Mouse (Mus musculus) gastrocnemius, postnatal 10 days (tissue): ENCODE measurements around the gene Urod. TPM values are rescaled to one million over a fixed set of nuclear protein-coding genes. Genes with fewer than 3 reads are reported as not detected.

Experiments
- DNase-seq: peaks from one replicate; pipeline ENCODE4 v3.0.0; 2021; ENCODE audit warnings: mixed read lengths
- long read RNA-seq, 2 experiments: library from polyadenylated mRNA; stranded (forward); transcript quantifications; one replicate each; pipeline ENCODE4 v2.0.0; 2021
- total RNA-seq, 2 experiments: library from RNA; stranded (reverse); gene quantifications; 2 replicates each; pipeline ENCODE4 v1.2.3; 2021

Gene Urod
- total RNA-seq = 10 to 100 TPM; 55.3 to 59.7 TPM
- long read RNA-seq, experiment 1, transcript Urod-201 (10 exons, 1,489 nt) = major isoform, 51 of 69 reads
- long read RNA-seq, experiment 1, partial matches to known transcripts = 13 of 69 reads
- long read RNA-seq, experiment 1, other reads (novel, unspliced or antisense) = 5 of 69 reads
- long read RNA-seq, experiment 2, transcript Urod-201 (10 exons, 1,489 nt) = major isoform, 69 of 90 reads
- long read RNA-seq, experiment 2, partial matches to known transcripts = 17 of 90 reads
- long read RNA-seq, experiment 2, other reads (novel, unspliced or antisense) = 4 of 90 reads

- DNase-seq = peak; percentile 91
Measured at GRCm38 (mm10) chr4:116993672-116994621, at the start of gene Urod. Gene Urod (minus strand): TSS chr4:116994413.

GRCm38 (mm10) chr4:117041283-117041721 is 47.1 kb upstream of the Urod start:
- peak; percentile 60 for DNase-seq

GRCm38 (mm10) chr4:117040791-117041190 is 46.6 kb upstream of the Urod start:
- DNase-seq = no peak

- peak; percentile 34 for DNase-seq
Measured at GRCm38 (mm10) chr4:117039925-117040687, 45.9 kb upstream of the Urod start.

- DNase-seq = no peak
Measured at GRCm38 (mm10) chr4:117031105-117031504, 36.9 kb upstream of the Urod start.

GRCm38 (mm10) chr4:117023469-117023868 is 29.3 kb upstream of the Urod start:
- no peak for DNase-seq

- DNase-seq = peak; percentile 86
Measured at GRCm38 (mm10) chr4:117019206-117020134, 25.3 kb upstream of the Urod start, which contains the start of gene Eif2b3. Gene Eif2b3 (plus strand): TSS chr4:117019402.

GRCm38 (mm10) chr4:117018327-117018726 is 24.1 kb upstream of the Urod start:
- DNase-seq = no peak

- no peak for DNase-seq
Measured at GRCm38 (mm10) chr4:117017738-117018137, 23.5 kb upstream of the Urod start.

- no peak for DNase-seq
Measured at GRCm38 (mm10) chr4:117014901-117015415, 20.7 kb upstream of the Urod start.

GRCm38 (mm10) chr4:117013596-117013995 is 19.4 kb upstream of the Urod start:
- DNase-seq = no peak

- no peak for DNase-seq
Measured at GRCm38 (mm10) chr4:117010231-117010630, 16.0 kb upstream of the Urod start.

GRCm38 (mm10) chr4:117007058-117007457 is 12.8 kb upstream of the Urod start:
- no peak for DNase-seq

- no peak for DNase-seq
Measured at GRCm38 (mm10) chr4:117005611-117006400, 11.6 kb upstream of the Urod start.

- DNase-seq = no peak
Measured at GRCm38 (mm10) chr4:117004649-117005048, 10.4 kb upstream of the Urod start.

- peak; percentile 50 for DNase-seq
Measured at GRCm38 (mm10) chr4:117002543-117003521, 8.6 kb upstream of the Urod start.

- no peak for DNase-seq
Measured at GRCm38 (mm10) chr4:117001957-117002356, 7.7 kb upstream of the Urod start.

GRCm38 (mm10) chr4:116999513-117000154 is 5.4 kb upstream of the Urod start:
- DNase-seq = no peak
